Mouse (Mus musculus): ENCODE measurements around the gene Ivl.

DNA sequence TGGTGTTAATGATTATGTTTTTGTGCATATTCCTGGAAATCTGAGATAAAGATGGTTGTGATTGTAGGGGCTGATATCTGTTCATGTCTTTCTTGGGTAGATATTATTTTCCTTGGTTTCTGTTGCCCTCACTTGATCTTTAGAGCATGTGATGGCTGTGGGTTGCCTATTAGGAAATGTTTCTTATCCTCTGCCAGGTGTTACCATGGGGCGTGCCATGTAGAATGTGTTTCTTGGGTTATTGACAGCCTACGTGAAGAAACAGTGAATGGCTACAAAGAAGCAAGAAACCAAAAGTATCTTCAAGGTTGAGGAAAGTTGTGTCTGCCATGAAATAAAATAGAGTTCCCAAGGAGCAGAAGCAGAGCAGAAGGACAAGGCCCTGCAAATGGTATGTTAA is 24.9 kb upstream of the Ivl start:
- no peak for TF ChIP-seq CTCF (IDR thresholded peaks at IDR 0.05; ENCODE audit: control insufficient read depth, insufficient read depth, low read length)
- TF ChIP-seq POLR2A (IDR thresholded peaks at IDR 0.05; ENCODE audit: borderline replicate concordance, control insufficient read depth, low read depth, low read length): no peak

All from bone marrow, adult 2 months (tissue).